Mouse (Mus musculus) heart, embryonic 14.5 days (tissue): ENCODE results near the gene Zdhhc18. TPM values are rescaled to one million over a fixed set of nuclear protein-coding genes. Genes with fewer than 3 reads are reported as not detected.

Experiments
- microRNA-seq: library from miRNA; unstranded; fragments of <30 nt; microRNA quantifications from one replicate; pipeline ENCODE4, GENCODE M21; 2016
- polyA plus RNA-seq: library from polyadenylated mRNA; unstranded; fragments of >200 nt; fragmentation: Nextera tagmentation; extraction: Ambion mirVana; gene quantifications from 2 replicates; pipeline ENCODE4 v1.2.1, GENCODE M21; 2014

Zdhhc18 gene
- polyA plus RNA-seq, 1 experiment from 2014 or later = 4.7 TPM

Small RNA genes lying within 50 kb of the gene (microRNA-seq; reads per million reads assigned to microRNA genes)
- not detected for gene Gm23158

Other genes with a start within 250 kb of the Zdhhc18 start
- gene Tent5b, start 170.0 kb downstream of the Zdhhc18 start, polyA plus RNA-seq = 0.28 and 0.61 TPM in 2 replicates
- 1.2 and 1.3 TPM in 2 replicates for gene Trnp1, start 151.6 kb downstream of the Zdhhc18 start, polyA plus RNA-seq
- 0.20 and 0.62 TPM in 2 replicates for gene Kdf1, start 131.2 kb downstream of the Zdhhc18 start, polyA plus RNA-seq
- 153 and 164 TPM in 2 replicates for gene Nudc, start 104.2 kb downstream of the Zdhhc18 start, polyA plus RNA-seq
- gene Nr0b2, start 96.8 kb downstream of the Zdhhc18 start, polyA plus RNA-seq = 15.8 and 18.7 TPM in 2 replicates
- 5.4 and 6.1 TPM in 2 replicates for gene Gpatch3, start 75.4 kb downstream of the Zdhhc18 start, polyA plus RNA-seq
- gene Gpn2, start 65.8 kb downstream of the Zdhhc18 start, polyA plus RNA-seq = 11.2 and 12.5 TPM in 2 replicates
- 0.40 and 1.4 TPM in 2 replicates for gene Sfn, start 48.0 kb downstream of the Zdhhc18 start, polyA plus RNA-seq
- gene Pigv, start 22.5 kb upstream of the Zdhhc18 start, polyA plus RNA-seq = 11.6 and 12.1 TPM in 2 replicates
- 28.1 and 28.2 TPM in 2 replicates for gene Arid1a, start 106.6 kb upstream of the Zdhhc18 start, polyA plus RNA-seq
- gene Rps6ka1, start 237.6 kb upstream of the Zdhhc18 start, polyA plus RNA-seq = 15.9 and 16.9 TPM in 2 replicates